Mouse (Mus musculus) MEL (cell line): ENCODE data around the gene Vwa8.

Experiments
- BHLHE40 ChIP-seq: IDR thresholded peaks from 2 replicates; pipeline ENCODE4 v1.6.1; 2012; ENCODE audit warnings: low read depth, mild to moderate bottlenecking, inconsistent platforms, low read length, improper control_type of control experiment, borderline replicate concordance
- CTCF ChIP-seq, 3 experiments: IDR thresholded peaks in 2 of 3; conservative IDR thresholded peaks in 1 of 3; 2 replicates each; pipeline ENCODE4 v1.5.1; 2011 to 2012; ENCODE audit warnings: low read length in 3 of 3, low read depth in 2 of 3, mild to moderate bottlenecking in 2 of 3, improper control_type of control experiment in 1 of 3, inconsistent platforms in 1 of 3, mixed read lengths in 1 of 3, moderate library complexity in 1 of 3; ENCODE audit not compliant: control insufficient read depth in 1 of 3, insufficient read depth in 1 of 3, poor library complexity in 1 of 3, severe bottlenecking in 1 of 3
- JUND ChIP-seq: IDR thresholded peaks from 2 replicates; pipeline ENCODE4 v1.6.1; 2011; ENCODE audit warnings: low read depth, mild to moderate bottlenecking, improper control_type of control experiment, low read length
- RAD21 ChIP-seq: IDR thresholded peaks from 2 replicates; pipeline ENCODE4 v1.6.1; 2011; ENCODE audit warnings: mild to moderate bottlenecking, low read depth, low read length, improper control_type of control experiment
- TCF12 ChIP-seq: IDR thresholded peaks from 2 replicates; pipeline ENCODE4 v1.6.1; 2014; ENCODE audit warnings: low read depth, mild to moderate bottlenecking, inconsistent platforms, low read length, improper control_type of control experiment, moderate library complexity

DNA sequence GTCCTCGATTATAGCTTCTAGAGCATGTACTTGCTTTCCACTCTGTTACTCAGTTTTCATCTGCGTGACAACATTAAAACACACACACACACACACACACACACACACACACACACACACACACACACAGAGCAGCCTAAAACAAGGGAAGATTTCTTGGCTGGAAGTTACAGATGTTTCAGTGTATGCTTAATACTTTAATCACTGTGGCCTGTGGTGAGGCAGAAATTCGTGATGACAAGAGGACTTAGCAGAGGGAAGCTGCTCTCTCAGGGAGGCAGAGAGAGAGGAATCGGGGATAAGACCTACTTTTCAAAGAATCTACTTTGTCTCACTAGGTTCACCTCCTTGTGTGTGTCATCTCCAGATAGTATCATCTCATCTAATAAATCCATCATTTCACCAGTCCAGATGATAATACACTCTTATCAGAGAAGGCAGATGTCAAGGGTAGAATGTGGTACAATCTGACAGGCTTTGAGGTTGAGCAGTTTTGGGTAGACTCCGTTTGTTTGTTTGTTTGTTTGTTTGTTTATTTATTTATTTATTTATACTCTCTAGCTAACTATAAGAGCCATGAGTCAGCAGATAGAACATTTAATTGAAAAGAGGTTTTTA, 1.2 kb downstream of the Vwa8 start:
- TF ChIP-seq BHLHE40 (no peak), RAD21 (no peak), CTCF (IDR thresholded peaks at IDR 0.05 in 2 of 3, conservative IDR thresholded peaks at IDR 0.05 in 1 of 3; ENCODE audit: control insufficient read depth in 1 of 3, insufficient read depth in 1 of 3, low read depth in 2 of 3, low read length in 3 of 3, poor library complexity in 1 of 3, severe bottlenecking in 1 of 3) (no peak), JUND (no peak), TCF12 (peak; percentile 50; the same call in 1 of the 2 replicates)
